Mouse (Mus musculus) embryonic facial prominence, embryonic 14.5 days (tissue): Measurements from ENCODE around the gene Bricd5. TPM values are rescaled to one million over a fixed set of nuclear protein-coding genes. Genes with fewer than 3 reads are reported as not detected.

Experiments
- ATAC-seq: fragments of 200-750 bp; cut with Nextera tagmentation; 2 replicates; pipeline ENCODE4 v1.8.0; 2017; ENCODE audit warnings: low read depth, moderate number of reproducible peaks, moderate TSS enrichment
- DNase-seq: peaks from one replicate; pipeline ENCODE4 v3.0.0-alpha.2; 2015; ENCODE audit warnings: low spot score
- H3K27ac ChIP-seq: fragments of 300-500 bp; sonication (generic); replicated peaks from 2 replicates; pipeline ENCODE4 v1.5.1; 2014; ENCODE audit warnings: low read depth, mild to moderate bottlenecking, low read length, moderate library complexity
- H3K27me3 ChIP-seq: fragments of 300-500 bp; sonication (generic); replicated peaks from 2 replicates; pipeline ENCODE4 v1.6.1; 2014; ENCODE audit warnings: low read length; ENCODE audit not compliant: control insufficient read depth, insufficient read depth
- H3K36me3 ChIP-seq: fragments of 300-500 bp; sonication (generic); 2 replicates; pipeline ENCODE4 v1.6.1; 2014; ENCODE audit warnings: low read length, mixed read lengths; ENCODE audit not compliant: control insufficient read depth, insufficient read depth
- H3K4me1 ChIP-seq: fragments of 300-500 bp; sonication (generic); 2 replicates; pipeline ENCODE4 v1.6.1; 2014; ENCODE audit warnings: antibody characterized with exemption, low read length; ENCODE audit not compliant: control insufficient read depth, insufficient read depth
- H3K4me2 ChIP-seq: fragments of 300-500 bp; sonication (generic); 2 replicates; pipeline ENCODE4 v1.6.1; 2014; ENCODE audit warnings: low read depth, mild to moderate bottlenecking, low read length, moderate library complexity, mixed read lengths
- H3K4me3 ChIP-seq: fragments of 300-500 bp; sonication (generic); 2 replicates; pipeline ENCODE4 v1.5.1; 2014; ENCODE audit warnings: low read depth, mild to moderate bottlenecking, low read length
- H3K9ac ChIP-seq: fragments of 300-500 bp; sonication (generic); 2 replicates; pipeline ENCODE4 v1.6.1; 2014; ENCODE audit warnings: low read depth, mild to moderate bottlenecking, low read length, moderate library complexity, mixed read lengths
- H3K9me3 ChIP-seq: fragments of 300-500 bp; sonication (generic); 2 replicates; pipeline ENCODE4 v1.6.1; 2016; ENCODE audit warnings: low read length; ENCODE audit not compliant: control insufficient read depth
- WGBS: fragments of 180-500 bp; shearing (Covaris S2); extraction: QIAGEN DNeasy Blood & Tissue Kit; methylation state at CpG from one replicate; pipeline ENCODE4 v1.1.7; 2014; 5-methylcytosine and 5-hydroxymethylcytosine counted together
- polyA plus RNA-seq: library from polyadenylated mRNA; unstranded; fragments of >200 nt; fragmentation: Nextera tagmentation; extraction: Ambion mirVana; gene quantifications from 2 replicates; pipeline ENCODE4 v1.2.1, GENCODE M21; 2014

The Bricd5 gene
- polyA plus RNA-seq, 1 experiment from 2014 or later = 2.0 TPM

DNA sequence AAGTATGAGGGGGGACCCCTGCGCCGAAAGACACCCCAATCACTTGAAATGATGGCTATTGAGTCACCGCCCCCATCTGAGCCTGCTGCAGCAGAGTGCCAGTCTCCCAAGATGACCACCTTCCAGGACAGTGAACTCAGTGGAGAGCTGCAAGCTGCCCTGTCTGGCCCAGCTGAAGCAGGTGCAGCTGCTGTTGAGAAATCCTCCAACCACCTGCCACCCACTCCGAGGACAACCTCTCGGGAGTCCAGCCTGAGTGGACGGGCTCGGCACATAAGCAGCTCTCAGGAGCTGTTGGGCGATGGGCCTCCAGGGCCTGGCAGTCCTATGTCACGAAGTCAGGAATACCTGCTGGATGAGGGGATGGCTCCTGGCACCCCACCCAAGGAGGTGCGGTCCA lies 30.4 kb downstream of the Bricd5 start:
- Histone ChIP-seq H3K9me3 (no peaks in the 10 kb centered on the region), H3K27me3 (no peaks in the 10 kb centered on the region; the same call in 1 of the 2 replicates), H3K4me2 (no peak overlapping the region), H3K27ac (no peak overlapping the region), H3K4me1 (peaks cover 4% of the 10 kb centered on the region; the same call in 1 of the 2 replicates), H3K36me3 (peaks cover 16% of the 10 kb centered on the region), H3K9ac (no peak overlapping the region), H3K4me3 (no peak overlapping the region)
- ATAC-seq (no peak), DNase-seq (no peak)
- 87% methylated on average over 9 of the region's 10 CpGs for WGBS

DNA sequence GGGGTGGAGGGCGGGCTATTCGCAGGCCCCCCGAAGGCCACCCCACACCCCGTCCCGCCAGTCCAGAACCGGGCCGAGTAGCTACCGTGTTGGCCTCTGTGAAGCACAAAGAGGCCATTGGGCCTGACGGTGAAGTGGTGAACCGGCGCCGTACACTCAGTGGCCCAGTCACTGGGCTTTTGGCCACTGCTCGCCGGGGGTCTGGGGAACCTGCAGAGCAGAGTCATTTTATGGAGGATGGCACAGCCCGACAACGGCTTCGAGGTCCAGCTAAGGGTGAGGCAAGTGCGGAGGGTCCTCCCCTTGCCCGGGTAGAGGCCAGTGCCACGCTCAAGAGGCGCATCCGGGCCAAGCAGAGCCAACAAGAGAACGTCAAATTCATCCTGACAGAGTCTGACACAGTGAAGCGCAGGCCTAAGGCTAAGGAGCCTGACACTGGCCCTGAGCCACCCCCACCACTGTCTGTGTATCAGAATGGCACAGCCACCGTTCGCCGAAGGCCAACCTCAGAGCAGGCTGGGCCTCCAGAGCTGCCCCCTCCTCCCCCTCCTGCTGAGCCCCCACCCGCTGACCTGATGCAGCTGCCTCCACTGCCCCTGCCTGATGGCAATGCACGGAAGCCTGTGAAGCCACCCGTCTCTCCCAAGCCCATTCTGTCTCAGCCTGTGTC lies 31.7 kb downstream of the Bricd5 start:
- no peaks in the 10 kb centered on the region; the same call in 1 of the 2 replicates for H3K27me3 ChIP-seq
- WGBS = 90% methylated on average over 27 of the region's 30 CpGs
- peaks cover 4% of the 10 kb centered on the region; the same call in 1 of the 2 replicates for H3K4me1 ChIP-seq
- H3K4me2 ChIP-seq = no peak overlapping the region
- no peak overlapping the region for H3K27ac ChIP-seq
- H3K36me3 ChIP-seq = peaks cover 29% of the 10 kb centered on the region
- ATAC-seq (no peak), DNase-seq (no peak)
- H3K9ac ChIP-seq = no peak overlapping the region
- H3K4me3 ChIP-seq = no peak overlapping the region
- H3K9me3 ChIP-seq = no peaks in the 10 kb centered on the region

DNA sequence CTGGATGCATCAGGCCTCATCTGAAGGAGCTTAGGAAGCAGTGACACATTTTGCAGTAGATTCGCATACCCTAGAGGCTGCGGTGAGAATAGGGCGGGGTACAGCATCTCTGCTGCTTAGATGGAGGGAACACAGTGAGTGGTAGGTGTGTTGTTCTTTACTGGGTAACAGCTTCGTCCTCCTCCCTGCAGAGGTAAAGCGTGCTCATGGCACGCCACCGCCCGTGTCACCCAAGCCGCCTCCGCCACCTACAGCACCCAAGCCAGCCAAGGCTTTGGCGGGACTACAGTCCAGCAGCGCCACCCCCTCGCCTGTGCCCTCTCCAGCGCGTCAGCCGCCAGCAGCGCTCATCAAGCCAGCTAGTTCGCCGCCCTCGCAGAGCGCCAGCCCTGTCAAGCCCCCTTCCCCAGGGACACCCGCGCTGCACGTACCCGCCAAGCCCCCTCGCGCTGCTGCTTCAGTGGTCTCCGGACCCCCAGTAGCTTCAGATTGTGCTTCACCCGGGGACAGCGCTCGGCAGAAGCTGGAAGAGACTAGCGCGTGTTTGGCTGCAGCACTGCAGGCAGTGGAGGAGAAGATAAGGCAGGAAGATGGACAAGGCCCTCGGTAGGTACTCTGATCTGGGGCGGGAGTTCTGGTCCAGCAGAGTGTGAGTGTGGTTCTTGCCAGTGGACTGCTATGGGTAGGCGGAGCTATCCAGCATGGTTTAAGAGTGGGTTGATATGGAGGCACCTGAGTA lies 32.8 kb downstream of the Bricd5 start:
- no peak for DNase-seq
- Histone ChIP-seq H3K4me1 (peaks cover 4% of the 10 kb centered on the region; the same call in 1 of the 2 replicates), H3K4me2 (peak overlapping the region; percentile 39), H3K4me3 (0 out of 2 replicates have a peak overlapping the region, but pooled peaks have one; percentile 6), H3K27me3 (no peaks in the 10 kb centered on the region; the same call in 1 of the 2 replicates), H3K9me3 (no peaks in the 10 kb centered on the region), H3K36me3 (peaks cover 40% of the 10 kb centered on the region), H3K9ac (peak overlapping the region; percentile 40; the same call in 1 of the 2 replicates), H3K27ac (no peak overlapping the region)
- 20% methylated on average over 26 of the region's 36 CpGs for WGBS
- ATAC-seq = no peak

DNA sequence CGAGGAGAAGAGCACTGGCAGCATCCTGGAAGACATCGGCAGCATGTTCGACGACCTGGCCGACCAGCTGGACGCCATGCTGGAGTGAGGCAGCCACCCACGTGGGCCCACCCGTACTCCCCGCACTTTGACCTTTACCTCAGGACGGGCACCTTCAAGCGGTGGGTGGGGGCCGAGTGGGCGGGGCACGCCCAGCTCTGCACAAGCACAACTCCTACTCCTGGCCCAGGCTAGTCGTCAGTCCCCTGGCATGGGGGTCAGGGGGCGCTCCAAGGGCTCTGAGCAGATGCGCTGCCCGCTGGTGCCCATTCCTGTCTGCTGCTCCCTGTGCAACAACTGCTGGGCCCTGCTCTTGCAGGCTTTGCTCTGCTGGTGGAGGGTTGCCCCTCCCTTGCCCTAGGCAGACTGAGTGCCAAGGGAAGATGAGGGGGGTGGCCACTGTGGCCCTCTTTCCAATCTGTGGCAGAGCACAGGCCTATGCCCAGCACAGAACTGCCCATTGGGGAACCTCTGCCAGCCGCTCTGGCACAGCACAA lies 33.5 kb downstream of the Bricd5 start:
- Histone ChIP-seq H3K4me3 (no peak overlapping the region), H3K4me1 (peaks cover 4% of the 10 kb centered on the region; the same call in 1 of the 2 replicates), H3K27ac (no peak overlapping the region), H3K9me3 (no peaks in the 10 kb centered on the region), H3K36me3 (peaks cover 47% of the 10 kb centered on the region), H3K27me3 (no peaks in the 10 kb centered on the region; the same call in 1 of the 2 replicates), H3K4me2 (peak overlapping the region; percentile 39; the same call in 1 of the 2 replicates), H3K9ac (no peak overlapping the region)
- 47% methylated on average over 11 of the region's 19 CpGs for WGBS
- no peak for ATAC-seq
- no peak for DNase-seq

DNA sequence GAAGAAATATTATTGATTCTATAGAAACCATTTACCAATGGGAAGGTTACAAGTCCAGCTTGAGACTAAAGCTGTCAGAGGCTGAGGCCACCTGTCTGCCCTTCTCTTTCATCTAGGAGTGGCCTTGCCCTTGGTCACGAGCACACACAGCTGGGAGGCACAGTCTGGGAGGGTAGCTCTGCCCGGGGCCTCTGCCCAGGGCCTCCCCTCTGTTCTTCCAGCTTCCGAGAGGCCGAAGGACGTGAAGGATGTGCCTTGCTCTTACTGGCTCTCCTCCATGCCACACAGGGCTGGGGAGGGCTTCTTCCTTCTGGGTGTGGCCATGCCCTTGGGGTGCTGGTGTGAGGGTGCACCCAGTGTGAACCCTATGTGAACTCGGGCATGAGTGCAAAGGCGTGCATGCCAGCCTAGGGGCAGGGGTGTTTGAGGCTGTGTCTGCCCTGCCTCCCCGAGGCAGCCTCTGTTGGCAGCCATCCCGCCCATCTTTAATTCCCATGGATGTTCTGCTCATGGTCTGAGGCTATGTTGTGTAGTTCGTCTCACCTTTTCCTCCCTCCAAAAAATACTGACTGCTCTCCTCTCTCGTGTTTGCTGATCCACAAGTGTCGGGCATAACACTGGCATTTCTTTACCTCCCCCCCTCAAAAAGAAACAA lies 34.2 kb downstream of the Bricd5 start:
- H3K9me3 ChIP-seq = no peaks in the 10 kb centered on the region
- H3K27me3 ChIP-seq = no peaks in the 10 kb centered on the region; the same call in 1 of the 2 replicates
- H3K4me3 ChIP-seq = no peak overlapping the region
- DNase-seq (no peak), ATAC-seq (no peak)
- H3K4me2 ChIP-seq = no peak overlapping the region
- 75% methylated on average over 12 of the region's 12 CpGs for WGBS
- peaks cover 52% of the 10 kb centered on the region for H3K36me3 ChIP-seq
- H3K9ac ChIP-seq = no peak overlapping the region
- H3K4me1 ChIP-seq = peaks cover 4% of the 10 kb centered on the region; the same call in 1 of the 2 replicates
- H3K27ac ChIP-seq = no peak overlapping the region

GRCm38 (mm10) chr17:24513609-24514008 lies 39.9 kb downstream of the Bricd5 start:
- H3K4me1 ChIP-seq = no peaks in the 10 kb centered on the region

GRCm38 (mm10) chr17:24514270-24515257 lies 40.9 kb downstream of the Bricd5 start:
- DNase-seq (no peak), ATAC-seq (no peak)
- Histone ChIP-seq H3K27me3 (no peaks in the 10 kb centered on the region), H3K4me2 (peak overlapping the region; percentile 12; the same call in 1 of the 2 replicates), H3K36me3 (peaks cover 96% of the 10 kb centered on the region), H3K27ac (no peak overlapping the region; the same call in 1 of the 2 replicates), H3K4me1 (no peaks in the 10 kb centered on the region), H3K9ac (peak overlapping the region; percentile 19; the same call in 1 of the 2 replicates), H3K9me3 (no peaks in the 10 kb centered on the region), H3K4me3 (no peak overlapping the region)
- WGBS = 88% methylated on average over 22 of the region's 24 CpGs

More at GRCm38 (mm10) chr17:24513609-24514008, 39.9 kb downstream of the Bricd5 start:
- Histone ChIP-seq H3K9me3 (no peaks in the 10 kb centered on the region), H3K27ac (no peak overlapping the region), H3K4me2 (0 out of 2 replicates have a peak overlapping the region, but pooled peaks have one; percentile 12), H3K4me3 (no peak overlapping the region), H3K9ac (no peak overlapping the region), H3K27me3 (no peaks in the 10 kb centered on the region), H3K36me3 (peaks cover 97% of the 10 kb centered on the region)
- peak; percentile 50; the same call in 1 of the 2 replicates for ATAC-seq
- peak; percentile 62 for DNase-seq
- 55% methylated on average over 5 of the region's 5 CpGs for WGBS
